ENCODE assay signal across 7 mouse cellular contexts in the genomic region with DNA sequence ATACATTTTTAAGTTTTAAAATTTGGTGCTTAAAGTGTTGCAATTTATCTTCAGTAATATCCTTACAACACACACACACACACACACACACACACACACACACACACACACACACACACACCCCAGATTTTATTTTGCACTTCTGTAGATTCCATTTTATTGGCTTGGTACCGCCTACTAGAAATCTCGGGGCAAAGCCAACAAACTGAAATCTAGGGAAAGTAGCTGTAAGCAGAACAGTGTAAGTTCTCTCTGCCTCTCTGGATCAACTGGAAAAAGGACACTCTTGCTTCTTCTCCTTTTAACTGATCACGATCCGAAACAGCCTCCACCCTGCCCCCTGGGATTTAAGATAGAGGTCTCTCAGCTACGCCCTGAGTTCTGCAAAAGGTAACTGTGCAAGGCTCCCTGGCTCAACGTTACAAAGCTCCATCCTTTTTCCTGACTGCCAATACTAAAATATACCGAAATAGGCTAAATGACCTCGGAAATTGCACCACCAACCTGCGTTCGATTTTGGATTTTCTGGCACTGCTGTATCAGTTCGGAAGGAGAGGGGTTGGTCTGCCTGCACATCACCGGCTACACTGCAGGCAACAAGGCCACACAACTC.
DNase-seq lines count a peak whose midpoint lies in the region; ATAC-seq and TF ChIP-seq lines count a peak whose summit lies in the region.

No protein-coding gene starts in this region.

- ATAC-seq in lung, postnatal 0 days: peak; percentile 32; the same call in 1 of the 2 replicates
- ATAC-seq in heart, embryonic 13.5 days (ENCODE audit: extremely low read depth, insufficient number of reproducible peaks, low FRiP score, low TSS enrichment): no peak
- no peak for ATAC-seq in stomach, embryonic 14.5 days (ENCODE audit: insufficient number of reproducible peaks, insufficient read depth, low FRiP score, low read depth)

- WGBS in lung, postnatal 0 days: 51% methylated on average over 12 of the region's 12 CpGs
- 49% methylated on average over 12 of the region's 12 CpGs for WGBS in heart, embryonic 13.5 days
- 56% methylated on average over 12 of the region's 12 CpGs for WGBS in stomach, embryonic 14.5 days

- H3K27me3 ChIP-seq in lung, postnatal 0 days (replicated peaks; ENCODE audit: insufficient read depth, low read length): 0 out of 2 replicates have a peak, but pooled peaks cover 3% of the 10 kb centered on the region
- peaks cover 23% of the 10 kb centered on the region for H3K27me3 ChIP-seq in heart, embryonic 13.5 days (replicated peaks)
- no peaks in the 10 kb centered on the region for H3K27me3 ChIP-seq in stomach, embryonic 14.5 days (ENCODE audit: control insufficient read depth, insufficient read depth, low read length)

- peak overlapping the region; percentile 90 for H3K27ac ChIP-seq in lung, postnatal 0 days (ENCODE audit: low read length)
- no peak overlapping the region for H3K27ac ChIP-seq in heart, embryonic 13.5 days (replicated peaks)
- peak overlapping the region; percentile 89; the same call in 1 of the 2 replicates for H3K27ac ChIP-seq in stomach, embryonic 14.5 days (ENCODE audit: low read length)

- no peaks in the 10 kb centered on the region for H3K4me1 ChIP-seq in lung, postnatal 0 days (ENCODE audit: insufficient read depth, low read depth, low read length)
- H3K4me1 ChIP-seq in heart, embryonic 13.5 days: peaks cover 8% of the 10 kb centered on the region; the same call in 1 of the 2 replicates
- 0 out of 2 replicates have a peak, but pooled peaks cover 11% of the 10 kb centered on the region for H3K4me1 ChIP-seq in stomach, embryonic 14.5 days (ENCODE audit: control insufficient read depth, insufficient read depth, low read length)

- H3K4me2 ChIP-seq in lung, postnatal 0 days (replicated peaks; ENCODE audit: low read depth, low read length): peak overlapping the region; percentile 85
- peak overlapping the region; percentile 90 for H3K4me2 ChIP-seq in heart, embryonic 13.5 days
- peak overlapping the region; percentile 70 for H3K4me2 ChIP-seq in stomach, embryonic 14.5 days (replicated peaks; ENCODE audit: low read depth, low read length)

- peak overlapping the region; percentile 45; the same call in 1 of the 2 replicates for H3K4me3 ChIP-seq in lung, postnatal 0 days (ENCODE audit: low read depth, low read length)
- H3K4me3 ChIP-seq in heart, embryonic 13.5 days: peak overlapping the region; percentile 59
- no peak overlapping the region for H3K4me3 ChIP-seq in stomach, embryonic 14.5 days (ENCODE audit: low read depth, low read length)

- H3K9ac ChIP-seq in lung, postnatal 0 days (replicated peaks; ENCODE audit: low read depth): 0 out of 2 replicates have a peak overlapping the region, but pooled peaks have one; percentile 9
- no peak overlapping the region for H3K9ac ChIP-seq in heart, embryonic 13.5 days
- H3K9ac ChIP-seq in stomach, embryonic 14.5 days (replicated peaks; ENCODE audit: low read depth, low read length): peak overlapping the region; percentile 73; the same call in 1 of the 2 replicates

- H3K9me3 ChIP-seq in lung, postnatal 0 days (ENCODE audit: low read length): no peaks in the 10 kb centered on the region
- H3K9me3 ChIP-seq in heart, embryonic 13.5 days: no peaks in the 10 kb centered on the region
- no peaks in the 10 kb centered on the region for H3K9me3 ChIP-seq in stomach, embryonic 14.5 days (ENCODE audit: control insufficient read depth, low read depth, low read length)

- TF ChIP-seq EP300 in lung, postnatal 0 days (IDR thresholded peaks at IDR 0.05): no peak

- peak; percentile 52 for DNase-seq in lung, postnatal 0 days (ENCODE audit: low spot score)
- no peak for DNase-seq in lung, postnatal 14 days
- peak; percentile 43 for DNase-seq in kidney, postnatal 14 days
- no peak for DNase-seq in embryo, embryonic 9.5 days (ENCODE audit: extremely low spot score)
- no peak for DNase-seq in liver

- no peaks in the 10 kb centered on the region for H3K36me3 ChIP-seq in lung, postnatal 0 days (ENCODE audit: insufficient read depth, low read length)
- H3K36me3 ChIP-seq in heart, embryonic 13.5 days: no peaks in the 10 kb centered on the region
- H3K36me3 ChIP-seq in stomach, embryonic 14.5 days (ENCODE audit: control insufficient read depth, insufficient read depth, low read length): no peaks in the 10 kb centered on the region

- no peak for TF ChIP-seq CTCF in lung, postnatal 0 days (IDR thresholded peaks at IDR 0.05)

Comparison
In these comparisons a context has a peak if more than half of its experiments do, and no peak if none do; other contexts are left out.
1. DNase-seq: peak in lung, postnatal 0 days (single experiment) and kidney, postnatal 14 days (single experiment); none in lung, postnatal 14 days (single experiment), embryo, embryonic 9.5 days (single experiment) and liver (single experiment).
2. Peak in every context shown above with its lines, with median percentiles within 50 percentile points of each other: H3K4me2 ChIP-seq.